Mouse (Mus musculus) C2C12 (cell line): ENCODE data around the gene Etl4.

Experiments
- CTCF ChIP-seq: IDR thresholded peaks from one replicate; pipeline ENCODE4 v1.5.1; 2011; ENCODE audit not compliant: control insufficient read depth, insufficient read depth, insufficient read length
- MAX ChIP-seq: IDR thresholded peaks from one replicate; pipeline ENCODE4 v1.6.1; 2011; ENCODE audit warnings: mild to moderate bottlenecking, control low read depth
- MYOD1 ChIP-seq: IDR thresholded peaks from one replicate; pipeline ENCODE4 v1.6.1; 2011; ENCODE audit warnings: low read depth; ENCODE audit not compliant: control insufficient read depth, insufficient read length

- TF ChIP-seq CTCF (no peak), MAX (no peak), MYOD1 (no peak)
Observed at GRCm38 (mm10) chr2:20281903-20282302, 372.3 kb downstream of the Etl4 start.
